Mouse (Mus musculus) hindbrain, embryonic 16.5 days (tissue): ENCODE measurements around the gene Fam78a. TPM values are rescaled to one million over a fixed set of nuclear protein-coding genes. Genes with fewer than 3 reads are reported as not detected.
"Not testable (repeated sequence)": the region's sequence is repeated elsewhere in the genome, so short reads cannot be mapped to it uniquely, and the experiment has no call there.

Experiments
- ATAC-seq: fragments of 200-750 bp; cut with Nextera tagmentation; 2 replicates; pipeline ENCODE4 v1.8.0; 2017; ENCODE audit warnings: moderate TSS enrichment, moderate library complexity
- H3K27ac ChIP-seq: fragments of 300-500 bp; sonication (generic); 2 replicates; pipeline ENCODE4 v1.5.1; 2014; ENCODE audit warnings: low read depth, mild to moderate bottlenecking, control low read depth, low read length, moderate library complexity
- H3K27me3 ChIP-seq: fragments of 300-500 bp; sonication (generic); replicated peaks from 2 replicates; pipeline ENCODE4 v1.6.1; 2014; ENCODE audit warnings: low read length; ENCODE audit not compliant: control insufficient read depth, insufficient read depth
- H3K36me3 ChIP-seq: fragments of 300-500 bp; sonication (generic); 2 replicates; pipeline ENCODE4 v1.6.1; 2014; ENCODE audit warnings: mild to moderate bottlenecking, low read length, moderate library complexity, mixed read lengths; ENCODE audit not compliant: control insufficient read depth, insufficient read depth
- H3K4me1 ChIP-seq: fragments of 300-500 bp; sonication (generic); 2 replicates; pipeline ENCODE4 v1.6.1; 2014; ENCODE audit warnings: low read depth, low read length; ENCODE audit not compliant: control insufficient read depth, insufficient read depth
- H3K4me2 ChIP-seq: fragments of 300-500 bp; sonication (generic); 2 replicates; pipeline ENCODE4 v1.6.1; 2014; ENCODE audit warnings: mild to moderate bottlenecking, low read length, control low read depth, moderate library complexity
- H3K4me3 ChIP-seq: fragments of 300-500 bp; sonication (generic); 2 replicates; pipeline ENCODE4 v1.5.1; 2014; ENCODE audit warnings: mild to moderate bottlenecking, low read length, control low read depth, moderate library complexity
- H3K9ac ChIP-seq: fragments of 300-500 bp; sonication (generic); 2 replicates; pipeline ENCODE4 v1.6.1; 2014; ENCODE audit warnings: low read depth, mild to moderate bottlenecking, control low read depth, low read length, moderate library complexity
- H3K9me3 ChIP-seq: fragments of 300-500 bp; sonication (generic); 2 replicates; pipeline ENCODE4 v1.6.1; 2014; ENCODE audit warnings: mild to moderate bottlenecking, low read length, moderate library complexity; ENCODE audit not compliant: control insufficient read depth
- WGBS: fragments of 180-500 bp; shearing (Covaris S2); extraction: QIAGEN DNeasy Blood & Tissue Kit; methylation state at CpG from one replicate; pipeline ENCODE4 v1.1.7; 2014; 5-methylcytosine and 5-hydroxymethylcytosine counted together
- polyA plus RNA-seq: library from polyadenylated mRNA; unstranded; fragments of >200 nt; fragmentation: Nextera tagmentation; extraction: Ambion mirVana; gene quantifications from 2 replicates; pipeline ENCODE4 v1.2.1, GENCODE M21; 2015

Fam78a gene
- polyA plus RNA-seq, 1 experiment from 2014 or later, result 0.50 TPM

- 88% methylated on average over 10 of the region's 10 CpGs for WGBS
- Histone ChIP-seq H3K9ac (no peak overlapping the region), H3K27me3 (no peaks in the 10 kb centered on the region), H3K36me3 (peaks cover 17% of the 10 kb centered on the region; the same call in 1 of the 2 replicates), H3K4me1 (no peaks in the 10 kb centered on the region), H3K4me3 (no peak overlapping the region), H3K4me2 (no peak overlapping the region), H3K9me3 (no peaks in the 10 kb centered on the region), H3K27ac (no peak overlapping the region)
- ATAC-seq, result no peak
These were observed 38.6 kb downstream of the Fam78a start for GRCm38 (mm10) chr2:32046009-32046408.

- WGBS, result 88% methylated on average over 6 of the region's 6 CpGs
- no peak overlapping the region for H3K4me2 ChIP-seq
- H3K9me3 ChIP-seq, result no peaks in the 10 kb centered on the region
- no peaks in the 10 kb centered on the region for H3K27me3 ChIP-seq
- no peak overlapping the region for H3K27ac ChIP-seq
- peaks cover 17% of the 10 kb centered on the region; the same call in 1 of the 2 replicates for H3K36me3 ChIP-seq
- ATAC-seq, result no peak
- H3K4me3 ChIP-seq, result no peak overlapping the region
- H3K4me1 ChIP-seq, result no peaks in the 10 kb centered on the region
- no peak overlapping the region for H3K9ac ChIP-seq
These were observed 39.3 kb downstream of the Fam78a start for GRCm38 (mm10) chr2:32045375-32045774.

DNA sequence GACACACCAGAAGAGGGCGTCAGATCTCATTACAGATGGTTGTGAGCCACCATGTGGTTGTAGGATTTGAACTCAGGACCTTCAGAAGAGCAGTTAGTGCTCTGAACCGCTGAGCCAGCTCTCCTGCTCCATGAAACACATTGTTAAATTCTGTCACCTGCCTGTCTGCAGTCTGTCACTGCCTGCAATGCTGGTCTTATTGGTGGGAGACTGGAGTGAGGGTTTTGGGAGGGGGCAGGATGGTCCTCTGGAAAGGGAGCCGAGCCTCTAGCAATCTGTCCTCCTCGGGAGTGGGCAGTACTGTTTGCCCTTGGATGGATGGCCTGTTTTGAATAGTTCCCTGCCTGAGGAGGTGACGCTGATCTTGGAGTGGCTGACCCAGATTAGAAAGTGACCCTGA is 40.8 kb downstream of the Fam78a start:
- 73% methylated on average over 5 of the region's 5 CpGs for WGBS
- no peak overlapping the region for H3K4me3 ChIP-seq
- no peak overlapping the region for H3K9ac ChIP-seq
- no peak overlapping the region for H3K4me2 ChIP-seq
- H3K9me3 ChIP-seq, result no peaks in the 10 kb centered on the region
- H3K36me3 ChIP-seq, result peaks cover 27% of the 10 kb centered on the region
- no peaks in the 10 kb centered on the region for H3K27me3 ChIP-seq
- no peak overlapping the region for H3K27ac ChIP-seq
- no peak for ATAC-seq
- H3K4me1 ChIP-seq, result no peaks in the 10 kb centered on the region

DNA sequence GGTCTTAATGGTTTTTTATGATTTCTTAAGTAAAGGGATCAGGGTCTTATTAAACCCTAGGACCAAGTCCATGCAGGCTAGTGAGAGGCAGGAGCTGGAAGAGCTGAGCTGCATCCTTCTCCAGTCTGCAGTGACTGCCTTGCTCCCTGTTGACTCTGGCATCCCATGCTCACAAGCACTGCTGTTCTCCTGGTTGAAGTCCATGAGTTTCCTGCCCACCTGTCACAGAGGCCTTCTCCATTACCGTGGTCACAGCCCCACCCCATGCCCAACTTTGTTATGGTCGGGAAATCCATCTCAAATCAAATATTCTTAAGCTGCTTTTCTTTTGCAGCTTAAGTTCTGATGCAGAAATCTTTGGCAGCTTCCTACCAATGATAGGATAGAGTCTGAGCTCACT is 43.6 kb downstream of the Fam78a start:
- ATAC-seq, result no peak
- no peak overlapping the region for H3K4me2 ChIP-seq
- H3K4me3 ChIP-seq, result no peak overlapping the region
- H3K9me3 ChIP-seq, result no peaks in the 10 kb centered on the region
- H3K36me3 ChIP-seq, result peaks cover 25% of the 10 kb centered on the region
- WGBS, result 85% methylated on average over 2 of the region's 2 CpGs
- no peak overlapping the region for H3K9ac ChIP-seq
- no peak overlapping the region for H3K27ac ChIP-seq
- no peaks in the 10 kb centered on the region for H3K27me3 ChIP-seq
- H3K4me1 ChIP-seq, result no peaks in the 10 kb centered on the region

DNA sequence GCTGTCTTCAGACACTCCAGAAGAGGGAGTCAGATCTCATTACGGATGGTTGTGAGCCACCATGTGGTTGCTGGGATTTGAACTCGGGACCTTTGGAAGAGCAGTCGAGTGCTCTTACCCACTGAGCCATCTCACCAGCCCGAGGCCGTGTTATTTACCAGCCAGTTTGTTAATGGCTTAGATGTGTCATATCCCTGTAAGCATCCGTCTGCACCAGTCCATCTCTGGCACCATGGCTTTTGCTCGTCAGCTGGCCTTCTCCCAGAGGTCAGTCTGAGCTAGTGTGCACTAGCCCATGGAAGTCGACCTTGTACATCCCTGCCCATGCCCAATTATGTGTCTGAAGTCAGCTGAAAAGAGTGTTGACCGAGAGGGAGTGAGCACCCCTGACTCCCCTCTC is 44.0 kb downstream of the Fam78a start:
- not testable (repeated sequence) for H3K27ac ChIP-seq, H3K9me3 ChIP-seq, H3K4me3 ChIP-seq, H3K4me2 ChIP-seq, H3K27me3 ChIP-seq, H3K9ac ChIP-seq, ATAC-seq, H3K4me1 ChIP-seq
- peaks cover 21% of the 10 kb centered on the region for H3K36me3 ChIP-seq
- 97% methylated on average over 9 of the region's 9 CpGs for WGBS

DNA sequence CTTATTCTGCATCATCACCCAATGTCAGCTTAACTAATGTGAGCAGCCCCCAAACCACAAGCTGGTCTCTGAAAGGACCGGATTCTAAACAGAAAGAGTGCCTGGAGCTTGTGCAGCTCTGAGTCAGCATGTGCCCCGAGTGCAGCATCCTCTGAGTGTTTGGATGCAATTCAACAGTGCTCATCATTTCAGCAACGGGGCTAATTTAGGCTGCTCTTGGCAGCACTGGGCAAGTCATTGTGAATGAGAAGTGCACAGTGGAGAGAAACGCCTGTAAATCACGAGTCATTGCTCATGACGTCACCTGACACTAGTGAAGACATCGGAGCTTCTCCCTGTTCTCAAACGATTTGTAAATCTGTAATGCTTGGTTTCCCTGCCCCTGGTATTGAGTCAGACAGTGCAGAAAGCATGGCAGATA is 46.0 kb downstream of the Fam78a start:
- H3K9me3 ChIP-seq, result no peaks in the 10 kb centered on the region
- H3K27me3 ChIP-seq, result no peaks in the 10 kb centered on the region
- 86% methylated on average over 8 of the region's 8 CpGs for WGBS
- no peak overlapping the region for H3K4me2 ChIP-seq
- no peak overlapping the region for H3K27ac ChIP-seq
- no peaks in the 10 kb centered on the region for H3K4me1 ChIP-seq
- H3K9ac ChIP-seq, result no peak overlapping the region
- H3K36me3 ChIP-seq, result peaks cover 30% of the 10 kb centered on the region
- no peak for ATAC-seq
- no peak overlapping the region for H3K4me3 ChIP-seq

- no peaks in the 10 kb centered on the region for H3K9me3 ChIP-seq
- H3K4me3 ChIP-seq, result no peak overlapping the region
- H3K36me3 ChIP-seq, result peaks cover 37% of the 10 kb centered on the region
- no peak for ATAC-seq
- WGBS, result 78% methylated on average over 6 of the region's 6 CpGs
- no peak overlapping the region for H3K27ac ChIP-seq
- H3K4me2 ChIP-seq, result no peak overlapping the region
- no peak overlapping the region for H3K9ac ChIP-seq
- no peaks in the 10 kb centered on the region for H3K27me3 ChIP-seq
- H3K4me1 ChIP-seq, result no peaks in the 10 kb centered on the region
These were observed 47.3 kb downstream of the Fam78a start for GRCm38 (mm10) chr2:32037279-32037858.

- H3K27me3 ChIP-seq, result no peaks in the 10 kb centered on the region
- no peak overlapping the region for H3K4me2 ChIP-seq
- no peak for ATAC-seq
- H3K9ac ChIP-seq, result no peak overlapping the region
- no peaks in the 10 kb centered on the region for H3K9me3 ChIP-seq
- H3K36me3 ChIP-seq, result peaks cover 36% of the 10 kb centered on the region
- no peaks in the 10 kb centered on the region for H3K4me1 ChIP-seq
- H3K27ac ChIP-seq, result no peak overlapping the region
- H3K4me3 ChIP-seq, result no peak overlapping the region
- 97% methylated on average over 6 of the region's 6 CpGs for WGBS
These were observed 50.5 kb downstream of the Fam78a start for GRCm38 (mm10) chr2:32034206-32034605.

GRCm38 (mm10) chr2:32033436-32033835 is 51.2 kb downstream of the Fam78a start:
- no peak for ATAC-seq
- Histone ChIP-seq H3K4me2 (no peak overlapping the region), H3K4me3 (no peak overlapping the region), H3K9ac (no peak overlapping the region), H3K27me3 (no peaks in the 10 kb centered on the region), H3K27ac (no peak overlapping the region), H3K4me1 (no peaks in the 10 kb centered on the region), H3K9me3 (no peaks in the 10 kb centered on the region), H3K36me3 (peaks cover 32% of the 10 kb centered on the region)
- 81% methylated on average over 6 of the region's 6 CpGs for WGBS

DNA sequence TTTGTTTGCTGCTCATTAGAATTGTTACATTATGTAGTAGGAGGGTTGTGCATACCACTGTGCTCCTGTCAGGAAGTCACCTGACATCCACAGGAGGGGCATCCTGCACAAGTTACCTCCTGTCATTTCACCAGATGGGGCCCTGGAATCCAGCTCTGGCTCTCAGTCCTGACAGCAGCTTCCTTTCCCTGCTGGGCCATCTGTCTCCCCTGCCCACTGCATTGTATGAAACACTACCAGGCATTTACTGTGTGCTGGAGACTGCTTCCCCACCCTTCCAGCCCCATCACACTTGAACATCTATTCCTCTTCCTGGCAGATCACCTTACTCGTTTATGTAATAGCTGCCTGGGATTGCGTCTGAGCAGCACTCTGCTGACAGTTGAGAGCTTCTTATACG is 55.0 kb downstream of the Fam78a start:
- WGBS, result 74% methylated on average over 3 of the region's 3 CpGs
- no peak for ATAC-seq
- H3K27ac ChIP-seq, result no peak overlapping the region

More for the DNA sequence above, 55.0 kb downstream of the Fam78a start:
- no peak overlapping the region for H3K9ac ChIP-seq
- no peaks in the 10 kb centered on the region for H3K9me3 ChIP-seq
- H3K36me3 ChIP-seq, result peaks cover 41% of the 10 kb centered on the region
- H3K4me3 ChIP-seq, result no peak overlapping the region
- H3K27me3 ChIP-seq, result no peaks in the 10 kb centered on the region
- no peaks in the 10 kb centered on the region for H3K4me1 ChIP-seq
- H3K4me2 ChIP-seq, result no peak overlapping the region
